Mouse (Mus musculus) gastrocnemius, postnatal 10 days (tissue): ENCODE results near the gene Gprasp2. TPM values are rescaled to one million over a fixed set of nuclear protein-coding genes. Genes with fewer than 3 reads are reported as not detected.

Experiments used
- total RNA-seq, 2 experiments: library from RNA; stranded (reverse); gene quantifications; 2 replicates each; pipeline ENCODE4 v1.2.3; 2021

Gprasp2 gene
- total RNA-seq, 2 experiments from 2014 or later: 5.6 to 6.3 TPM

Other genes with a start within 250 kb of the Gprasp2 start
- under 1 TPM in 1 of 2 experiments, not detected in 1; 0.25 TPM for gene Nxf7, start 240.3 kb upstream of the Gprasp2 start, total RNA-seq
- not detected for gene Prame, start 211.3 kb upstream of the Gprasp2 start, total RNA-seq
- not detected for gene Tcp11x2, start 145.2 kb upstream of the Gprasp2 start, total RNA-seq
- not detected for gene Tmsb15a, start 113.8 kb upstream of the Gprasp2 start, total RNA-seq
- 1 to 10 TPM; 4.4 to 6.3 TPM for gene Armcx5, start 96.3 kb upstream of the Gprasp2 start, total RNA-seq
- 10 to 100 TPM; 22.0 to 29.1 TPM for gene Gprasp1, start 96.3 kb upstream of the Gprasp2 start, total RNA-seq
- 10 to 100 TPM; 18.7 to 21.9 TPM for gene Bhlhb9, start 41.4 kb upstream of the Gprasp2 start, total RNA-seq
- 1 to 10 TPM; 4.3 to 4.7 TPM for gene Arxes2, start 154.8 kb downstream of the Gprasp2 start, total RNA-seq
- gene Arxes1, start 194.3 kb downstream of the Gprasp2 start, total RNA-seq: 1 to 10 TPM; 1.8 to 2.2 TPM
- 1 to 10 TPM in 1 of 2 experiments, under 1 TPM in 1; 0.73 to 1.3 TPM for gene Bex2, start 229.2 kb downstream of the Gprasp2 start, total RNA-seq
- gene Nxf3, start 246.2 kb downstream of the Gprasp2 start, total RNA-seq: not detected